Mouse (Mus musculus) right cerebral cortex, adult 2 months (tissue): ENCODE data around the gene Ackr2.

Experiments used
- DNase-seq, 2 experiments: peaks; one replicate each; pipeline ENCODE4 v3.0.0; 2021 to 2022; ENCODE audit warnings: low spot score in 2 of 2

The Ackr2 gene

GRCm38 (mm10) chr9:121891301-121891700, 6.9 kb upstream of the Ackr2 start:
- DNase-seq = no peak

GRCm38 (mm10) chr9:121892057-121892687, 6.0 kb upstream of the Ackr2 start:
- DNase-seq = no peak

DNA sequence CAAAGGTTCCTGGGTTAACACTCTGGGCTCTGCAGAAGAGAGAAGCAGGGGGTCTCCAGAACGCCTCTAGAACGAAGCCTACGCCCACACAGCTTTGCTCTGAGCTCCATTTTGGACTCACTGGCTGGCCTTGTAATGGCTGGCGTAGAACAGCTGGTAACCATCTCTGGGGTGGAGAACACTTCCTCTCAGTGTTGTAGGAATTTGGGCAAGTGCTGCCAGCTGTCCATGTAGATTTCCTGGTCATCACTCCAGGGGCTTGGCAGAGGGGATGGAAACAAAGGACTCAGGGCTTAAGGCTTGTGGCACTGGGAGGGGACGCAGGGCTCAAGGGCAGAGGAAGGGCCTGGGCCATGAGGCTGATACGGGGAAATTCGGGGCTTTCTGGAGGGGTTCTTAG, 3.7 kb upstream of the Ackr2 start:
- DNase-seq = no peak

- no peak for DNase-seq
Observed at GRCm38 (mm10) chr9:121895392-121895993, 2.7 kb upstream of the Ackr2 start.

DNA sequence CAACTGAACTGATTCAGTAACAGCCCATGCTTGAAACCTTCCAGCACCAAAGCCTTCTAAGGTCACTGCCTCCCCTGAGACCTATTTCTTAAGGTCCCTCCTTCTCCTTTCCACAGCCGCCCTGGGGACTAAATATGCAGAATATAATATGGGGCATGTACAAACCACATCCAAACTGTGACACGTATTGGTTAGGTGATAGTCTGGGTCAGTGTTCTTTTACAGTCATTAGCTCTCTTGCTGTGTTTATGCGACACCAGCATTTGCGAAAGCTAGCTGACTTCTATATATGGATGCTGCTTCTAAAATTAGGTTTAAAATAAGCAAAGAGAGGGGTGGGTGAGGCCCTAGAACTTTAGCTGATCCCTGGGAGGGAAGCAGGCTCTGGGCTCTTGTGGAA, 1.3 kb upstream of the Ackr2 start:
- no peak for DNase-seq

GRCm38 (mm10) chr9:121899306-121899705, 1.2 kb downstream of the Ackr2 start:
- no peak for DNase-seq

- no peak for DNase-seq
Observed at GRCm38 (mm10) chr9:121900282-121900855, 2.2 kb downstream of the Ackr2 start.

DNA sequence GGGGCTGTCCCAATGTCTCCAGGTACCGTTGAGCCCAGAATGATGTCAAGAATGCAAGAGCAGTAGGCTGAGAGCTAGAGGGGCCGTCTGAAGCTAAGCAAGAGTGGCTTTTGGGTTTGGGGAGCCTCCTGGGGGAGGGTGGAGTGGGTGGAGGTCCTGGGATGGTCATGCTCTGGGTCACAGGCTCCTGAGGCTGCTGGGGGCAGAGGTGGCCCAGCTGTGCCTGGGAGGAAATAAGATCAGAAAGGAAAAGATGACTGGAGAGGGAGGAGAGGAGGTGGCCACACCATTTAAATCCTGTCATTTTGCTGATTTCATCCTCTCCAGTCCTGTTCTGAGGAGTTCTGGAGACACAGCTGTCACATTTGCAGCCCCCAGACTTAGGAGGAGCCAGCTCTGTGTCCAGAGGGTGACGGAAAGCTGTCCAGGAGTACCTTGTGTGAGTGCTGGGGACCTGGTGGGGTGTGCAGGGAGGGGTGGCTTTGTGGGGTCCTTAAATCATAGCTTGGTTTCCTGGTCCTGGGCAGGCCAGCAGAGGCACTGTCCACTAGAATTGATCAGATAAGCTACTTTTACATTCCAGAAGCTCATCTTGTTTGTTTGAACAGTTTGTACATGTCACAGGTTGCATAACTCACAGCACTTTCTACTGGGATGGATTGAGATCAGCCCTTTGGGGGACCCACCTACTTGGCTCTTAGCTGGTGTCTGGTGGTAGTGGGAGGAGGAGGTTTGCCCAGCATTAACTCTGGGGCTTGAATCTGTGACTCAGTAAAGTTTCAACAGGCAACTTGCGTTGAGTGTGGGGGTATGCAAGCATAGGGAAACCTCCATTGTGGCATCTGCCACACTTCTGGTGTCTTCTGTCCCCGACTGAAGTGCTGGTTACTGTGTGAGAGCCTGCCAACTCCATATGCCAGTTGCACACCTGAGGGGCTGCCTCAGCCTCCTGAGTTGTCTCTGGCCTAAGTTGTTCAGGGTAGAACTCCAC, 3.9 kb downstream of the Ackr2 start:
- DNase-seq = no peak

GRCm38 (mm10) chr9:121903476-121904305, 5.5 kb downstream of the Ackr2 start:
- no peak for DNase-seq

DNA sequence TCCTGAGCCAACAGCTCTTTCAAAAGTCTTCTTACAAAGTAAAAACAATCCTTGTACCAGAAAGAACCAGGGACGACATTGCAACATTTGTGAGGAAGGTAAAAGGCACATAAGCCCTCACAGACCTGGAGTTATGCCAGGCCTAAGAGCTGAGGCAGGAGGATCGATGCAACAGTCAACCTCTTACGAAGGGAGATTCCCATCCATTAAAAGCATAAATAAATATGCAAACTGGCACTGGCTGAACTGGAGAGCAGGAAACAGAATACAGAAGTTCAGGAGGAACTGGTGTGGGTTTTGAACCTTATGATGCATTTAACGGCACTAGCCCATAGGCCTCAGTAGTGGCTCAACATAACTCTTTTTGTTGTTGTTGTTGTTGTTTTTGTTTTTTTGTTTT, 6.2 kb downstream of the Ackr2 start:
- no peak for DNase-seq

DNA sequence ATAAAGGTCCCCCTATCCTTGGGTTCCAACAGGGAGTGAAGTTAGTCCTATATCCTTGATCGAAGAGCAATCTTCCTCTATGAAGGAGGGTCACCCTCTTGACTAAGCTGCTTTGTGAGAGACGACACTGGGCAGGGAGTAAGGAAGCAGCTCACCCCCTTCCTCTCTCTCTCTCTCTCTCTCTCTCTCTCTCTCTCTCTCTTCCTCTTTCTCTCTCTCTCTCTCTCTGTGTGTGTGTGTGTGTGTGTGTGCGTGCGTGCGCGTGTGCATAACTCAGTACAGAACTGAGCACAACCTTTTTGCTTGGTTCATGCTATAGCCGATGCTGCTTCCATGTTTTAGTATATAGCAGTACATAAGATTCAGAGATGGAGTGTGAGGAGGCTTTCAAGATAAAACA, 6.8 kb downstream of the Ackr2 start:
- DNase-seq = no peak

GRCm38 (mm10) chr9:121905556-121906185, 7.5 kb downstream of the Ackr2 start:
- DNase-seq = peak; percentile 41 to 44

GRCm38 (mm10) chr9:121906456-121906855, 8.3 kb downstream of the Ackr2 start:
- DNase-seq = no peak

GRCm38 (mm10) chr9:121907356-121908070, 9.4 kb downstream of the Ackr2 start:
- no peak for DNase-seq

- DNase-seq = no peak
Observed at GRCm38 (mm10) chr9:121908321-121908720, 10.2 kb downstream of the Ackr2 start.

- DNase-seq = no peak
Observed at GRCm38 (mm10) chr9:121909635-121910034, 11.5 kb downstream of the Ackr2 start.

GRCm38 (mm10) chr9:121911196-121911595, 13.0 kb downstream of the Ackr2 start:
- no peak for DNase-seq

DNA sequence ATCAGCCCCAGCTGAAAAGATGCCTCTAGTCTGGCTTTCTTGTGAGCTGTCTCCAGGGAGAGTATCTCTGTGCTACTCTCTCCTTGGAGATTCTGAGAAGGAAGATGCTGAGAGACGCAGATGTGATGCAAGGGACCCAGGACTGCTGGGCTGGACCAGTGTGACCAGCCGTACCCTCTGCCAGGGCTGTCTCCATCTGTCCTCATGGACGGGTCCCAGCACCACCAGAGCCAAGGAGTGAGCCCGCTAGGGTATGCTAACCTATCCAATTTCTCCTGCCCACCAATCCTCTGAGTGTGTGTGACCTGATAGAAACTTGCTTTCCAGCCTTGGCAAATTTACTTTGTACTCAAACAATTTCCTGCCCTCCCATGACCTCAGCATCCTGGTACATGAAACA, 14.6 kb downstream of the Ackr2 start:
- DNase-seq = no peak

- no peak for DNase-seq
Observed at GRCm38 (mm10) chr9:121914226-121914757, 16.1 kb downstream of the Ackr2 start.

- DNase-seq = no peak
Observed at GRCm38 (mm10) chr9:121915056-121915455, 16.9 kb downstream of the Ackr2 start.
